ENCODE assay signal across 8 mouse cellular contexts in the genomic region with DNA sequence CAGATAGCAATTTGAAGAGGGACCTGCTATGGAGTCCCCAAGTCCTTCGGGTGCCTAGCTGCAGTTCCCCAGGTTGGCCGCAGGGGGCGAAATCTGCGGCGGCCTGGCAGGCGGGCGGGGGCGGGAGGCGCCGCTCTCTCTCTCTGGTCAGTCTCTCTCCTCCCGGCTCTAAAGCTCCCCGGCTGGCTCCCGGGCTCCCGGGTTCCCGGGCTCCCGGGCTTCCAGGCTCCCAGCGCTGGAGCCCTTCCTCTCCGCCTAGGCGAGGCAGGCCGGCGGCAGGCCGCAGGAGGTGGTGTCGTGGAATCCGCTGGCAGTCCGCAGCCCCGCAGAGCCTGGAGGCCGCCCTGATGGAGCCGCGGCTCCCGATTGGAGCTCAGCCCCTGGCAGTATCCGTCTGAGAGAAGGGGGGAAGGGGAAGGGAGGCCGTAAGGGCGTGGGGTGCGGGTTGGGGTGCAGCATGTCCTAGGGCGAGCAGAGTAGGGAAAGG. TPM values are rescaled to one million over a fixed set of nuclear protein-coding genes. Genes with fewer than 3 reads are reported as not detected.
A peak's percentile ranks its signal among the peaks of the same experiment; 100 is the strongest.
DNase-seq lines count a peak whose midpoint lies in the region; ATAC-seq lines count a peak whose summit lies in the region.

A gene (plus strand): TSS at position 82 of the 487 bp plus-strand sequence.

- peaks cover 21% of the 10 kb centered on the region for H3K4me1 ChIP-seq in megakaryocyte, embryonic 14.5 days

- peak; percentile 83 for ATAC-seq in inflammation-experienced regulatory T-cells, adult 6 months

- DNase-seq in adrenal gland, adult 2 months, result peak; percentile 85
- DNase-seq in embryo, embryonic 11 days, result peak; percentile 70
- peak; percentile 70 for DNase-seq in gastrocnemius, postnatal 25 days
- peak; percentile 34 to 76 for DNase-seq in left cerebral cortex, postnatal 10 days (ENCODE audit: extremely low spot score in 1 of 2, low spot score in 2 of 2)
- DNase-seq in right cerebral cortex, adult 2 months (ENCODE audit: low spot score in 2 of 2), result peak; percentile 59 to 67
- DNase-seq in urinary bladder, postnatal 36 days (ENCODE audit: low spot score in 2 of 2), result peak; percentile 54

- H3K9me3 ChIP-seq in megakaryocyte, embryonic 14.5 days, result no peaks in the 10 kb centered on the region

- peaks cover 5% of the 10 kb centered on the region for H3K27me3 ChIP-seq in megakaryocyte, embryonic 14.5 days (replicated peaks)

- H3K4me3 ChIP-seq in megakaryocyte, embryonic 14.5 days (replicated peaks), result peak within 1 kb of the TSS; percentile 94

- peaks cover 16% of the 10 kb centered on the region for H3K36me3 ChIP-seq in megakaryocyte, embryonic 14.5 days (replicated peaks; ENCODE audit: low read length)

- intact Hi-C loops in left cerebral cortex, postnatal 10 days (cut with DNase I), result no loop called here

RNA-seq across cellular contexts. Expression of the gene that starts here (rescaled TPM):
- total RNA-seq in adrenal gland, adult 2 months (2021), result 10 to 100 TPM; 42.7 to 45.6 TPM
- 15.2 and 17.0 TPM in 2 replicates for polyA plus RNA-seq in adrenal gland, adult 2 months (2012; rRNA removed)
- total RNA-seq in gastrocnemius, postnatal 25 days (2021), result 10 to 100 TPM in 1 of 2 experiments, 1 to 10 TPM in 1; 9.3 to 11.6 TPM
- 1 to 10 TPM; 4.5 to 8.4 (median 7.4) TPM for polyA plus RNA-seq in inflammation-experienced regulatory T-cells, adult 6 months (2017; shearing (Covaris generic))
- 10 to 100 TPM; 49.3 to 54.3 TPM for total RNA-seq in left cerebral cortex, postnatal 10 days (2021)
- 1.9 TPM in 1 of 2 replicates, not detected in the other for polyA plus RNA-seq in megakaryocyte, embryonic 14.5 days (2012; ENCODE audit: insufficient read depth, low replicate concordance)

Comparison
In these comparisons a context has a peak if more than half of its experiments do, and no peak if none do; other contexts are left out.
1. Peak in every context shown above with its lines: DNase-seq, ATAC-seq and H3K4me3 ChIP-seq.